Mouse (Mus musculus) ZHBTc4 (cell line): ENCODE results near the gene Ptgfrn.

ENCODE experiments used
- DNase-seq: peaks from one replicate; pipeline ENCODE4 v3.0.0-alpha.2; 2011; ENCODE audit warnings: low read depth, low spot score

Ptgfrn gene

DNA sequence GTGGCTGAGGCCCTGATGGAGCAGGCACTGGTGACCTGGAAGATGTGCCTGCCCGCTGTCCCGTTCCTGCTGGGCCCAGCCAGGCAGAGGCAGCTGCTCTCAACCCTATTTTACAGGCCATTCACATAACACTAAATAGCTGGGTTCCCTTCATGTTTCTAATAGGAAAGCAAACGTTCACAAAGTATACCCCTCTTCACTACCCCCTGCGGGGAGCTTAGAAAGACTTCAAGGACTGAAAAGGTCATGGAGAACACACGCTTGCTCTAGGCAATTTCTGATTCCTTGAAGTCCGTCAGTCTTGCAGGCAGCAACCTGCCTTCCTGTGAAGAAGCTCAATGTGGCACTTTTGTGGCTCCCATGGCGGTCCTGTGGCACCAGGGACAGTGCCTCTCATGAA is 68.1 kb downstream of the Ptgfrn start:
- DNase-seq: peak; percentile 65

DNA sequence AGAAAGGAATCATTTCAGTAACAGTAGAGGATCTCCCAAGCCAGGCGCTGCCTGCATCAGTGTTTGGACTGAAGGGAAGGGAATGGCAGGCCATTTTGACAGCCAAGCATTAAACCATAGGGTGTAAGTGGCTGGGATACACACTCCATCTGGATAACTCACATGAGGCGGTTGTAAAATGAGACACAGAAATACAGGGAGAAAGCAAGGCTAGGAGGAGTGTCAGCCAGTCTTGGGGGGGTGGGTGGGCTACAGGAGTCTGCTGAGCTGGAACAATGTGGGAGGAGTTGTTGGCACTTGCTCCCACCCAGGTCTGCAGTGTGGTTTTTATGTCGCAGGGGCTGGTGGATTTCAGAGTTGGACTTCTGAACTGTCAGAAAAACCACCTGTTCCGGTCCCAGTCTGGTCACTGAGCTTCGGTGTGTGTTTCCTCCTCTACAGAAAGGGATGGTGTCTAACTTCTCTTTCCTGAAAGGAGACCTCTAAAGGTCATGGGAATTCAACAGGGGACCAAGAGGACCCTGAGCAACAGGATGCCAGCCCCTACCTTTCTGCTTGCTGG is 72.0 kb downstream of the Ptgfrn start:
- no peak for DNase-seq

DNA sequence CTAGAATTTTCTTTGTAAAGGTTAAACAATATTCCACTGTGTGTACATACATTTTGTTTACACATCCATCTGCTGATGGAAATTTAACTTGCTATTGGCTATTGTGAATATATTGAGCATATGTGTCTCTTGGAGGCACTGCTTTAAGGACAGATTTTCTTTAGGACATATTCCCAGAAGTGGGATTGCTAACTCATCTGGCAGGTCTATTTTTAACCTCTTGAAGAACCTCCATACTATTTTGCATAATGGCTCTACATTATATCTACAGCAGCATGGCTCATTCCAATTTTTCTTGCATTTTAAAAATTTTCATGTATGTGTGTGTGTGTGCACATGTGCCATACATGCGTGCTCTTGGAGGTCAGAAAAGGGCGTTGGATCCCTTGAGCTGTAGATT is 74.1 kb downstream of the Ptgfrn start:
- no peak for DNase-seq

GRCm38 (mm10) chr3:101034509-101034908 is 75.6 kb downstream of the Ptgfrn start:
- DNase-seq: no peak

DNA sequence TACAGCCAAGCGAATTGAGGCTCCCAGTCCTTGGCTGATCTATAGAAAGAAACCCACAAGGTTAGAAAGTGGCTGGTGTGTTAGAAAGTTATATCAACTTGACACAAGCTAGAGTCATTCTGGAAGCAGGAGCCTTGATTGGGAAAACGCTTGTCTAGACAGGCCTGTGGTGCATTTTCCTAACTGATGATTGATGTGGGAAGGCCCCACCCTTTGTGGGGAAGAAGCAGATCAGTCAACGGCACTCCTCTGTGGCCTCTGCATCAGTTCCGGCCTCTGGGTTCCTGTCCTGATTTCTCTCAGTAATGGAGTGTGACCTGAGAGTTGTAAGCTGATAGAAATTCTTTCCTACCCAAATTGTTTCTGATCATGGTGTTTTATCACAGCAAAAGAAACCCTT is 76.4 kb downstream of the Ptgfrn start:
- DNase-seq: no peak

- DNase-seq: peak; percentile 40
These were observed 78.5 kb downstream of the Ptgfrn start for GRCm38 (mm10) chr3:101031456-101032142.

- no peak for DNase-seq
These were observed 79.4 kb downstream of the Ptgfrn start for GRCm38 (mm10) chr3:101030630-101031029.

GRCm38 (mm10) chr3:101029339-101029738 is 80.7 kb downstream of the Ptgfrn start, which contains the start of gene Cd101:
Gene Cd101 (minus strand): TSS chr3:101029556.
- DNase-seq: no peak

GRCm38 (mm10) chr3:101026741-101027140 is 83.3 kb downstream of the Ptgfrn start:
- DNase-seq: no peak

DNA sequence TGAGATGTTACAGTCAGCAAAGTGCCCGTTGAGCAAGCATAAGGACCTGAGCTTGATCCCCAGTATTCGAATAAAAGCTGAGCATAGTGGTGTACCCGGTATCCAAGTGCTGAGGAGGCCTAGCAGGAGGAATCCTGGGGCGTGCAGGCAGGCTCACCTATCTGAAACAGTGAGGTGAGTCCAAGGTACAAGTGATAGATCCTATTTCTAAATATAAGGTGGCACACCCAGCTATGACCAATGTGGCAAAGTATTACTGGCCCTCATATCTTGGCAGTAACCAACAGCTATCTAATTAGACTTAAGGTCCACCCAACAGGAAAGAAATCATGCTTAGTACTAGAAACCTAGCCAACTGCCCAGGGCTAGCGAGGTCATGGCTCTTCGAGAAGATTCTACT is 87.1 kb downstream of the Ptgfrn start:
- no peak for DNase-seq

DNA sequence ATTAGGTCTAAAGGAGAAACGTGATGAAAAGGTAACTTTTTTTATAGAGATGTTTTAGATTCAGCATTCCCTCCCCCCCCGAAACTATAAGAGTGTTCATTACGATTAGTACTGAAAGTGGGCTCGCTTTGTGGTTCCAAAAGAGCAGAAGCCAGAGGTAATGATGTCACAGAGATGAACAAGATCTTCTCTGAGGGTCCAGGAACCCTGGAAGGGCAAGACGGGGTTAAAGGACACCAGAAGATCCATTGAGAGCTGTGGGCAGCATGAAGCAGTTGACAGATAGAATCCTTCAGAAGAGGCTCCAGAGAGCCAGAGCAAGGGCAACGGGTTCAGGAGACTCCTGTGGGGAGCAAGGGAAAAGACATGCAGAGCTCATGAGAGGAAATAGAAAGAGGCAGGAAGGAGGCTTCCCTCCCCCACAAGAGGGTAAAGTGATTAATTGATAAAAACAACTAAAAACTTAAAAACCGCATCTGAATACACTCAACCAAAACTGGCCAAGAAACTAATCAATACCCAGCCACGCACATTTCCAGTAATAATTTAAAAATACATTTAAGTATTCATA is 88.5 kb downstream of the Ptgfrn start:
- no peak for DNase-seq

DNA sequence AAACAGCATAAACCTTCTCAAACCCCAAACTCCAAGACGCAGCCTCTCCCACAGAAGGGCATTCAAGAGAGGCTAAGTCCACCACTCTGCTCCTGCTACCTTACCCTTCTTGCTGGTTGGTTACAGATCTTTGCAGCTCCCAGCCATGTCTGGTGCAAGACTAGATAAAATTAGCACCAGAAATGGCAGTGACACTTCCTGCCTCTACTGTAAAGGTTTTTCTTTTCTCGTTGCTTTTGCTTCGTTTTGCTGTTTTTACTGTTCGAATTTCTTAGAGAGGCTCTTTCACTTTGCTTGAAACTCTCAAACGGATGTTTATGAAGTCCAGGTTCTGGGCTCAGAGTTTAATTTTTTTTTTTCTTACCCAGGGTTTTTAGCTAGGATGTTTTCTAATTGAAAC is 89.0 kb downstream of the Ptgfrn start:
- no peak for DNase-seq

DNA sequence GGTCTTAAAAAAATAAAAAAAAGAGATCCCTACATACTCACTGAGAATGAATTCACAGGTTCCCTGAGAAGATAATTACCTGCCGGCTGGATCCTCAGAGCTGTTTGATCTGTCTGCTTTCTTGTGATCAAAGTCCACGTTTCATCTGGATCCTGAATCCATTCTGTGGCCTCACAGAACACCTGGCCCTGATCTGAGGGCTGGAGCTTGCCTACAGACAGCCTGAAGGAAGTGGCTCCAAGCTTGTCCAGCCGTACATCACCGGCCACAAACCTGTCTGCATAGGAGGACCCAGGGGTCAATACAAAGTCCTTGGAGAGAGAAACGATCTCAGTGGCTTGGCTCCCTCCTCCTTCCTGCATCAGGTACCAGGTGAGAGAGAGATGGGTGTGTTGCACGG is 91.6 kb downstream of the Ptgfrn start:
- no peak for DNase-seq

- DNase-seq: no peak
These were observed 94.0 kb downstream of the Ptgfrn start for GRCm38 (mm10) chr3:101016050-101016449.

GRCm38 (mm10) chr3:101015254-101015653 is 94.8 kb downstream of the Ptgfrn start:
- no peak for DNase-seq

DNA sequence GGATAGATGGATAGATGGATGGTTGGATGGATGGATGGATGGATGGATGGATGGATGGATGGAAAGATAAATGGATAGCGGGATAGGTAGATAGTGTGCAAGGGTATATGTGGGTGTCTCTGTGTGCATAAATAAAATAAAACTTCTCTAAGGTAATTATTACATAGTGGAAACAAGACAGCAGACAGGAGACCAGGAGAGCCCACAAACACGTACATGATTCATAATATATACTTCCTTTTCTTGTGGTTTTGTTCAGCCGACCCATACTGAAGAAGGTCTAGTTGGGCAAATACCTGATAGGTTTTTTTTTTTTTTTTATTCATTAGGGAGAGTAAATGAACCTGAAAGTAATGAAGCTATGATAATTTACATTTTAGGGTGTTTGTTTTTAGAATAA is 96.5 kb downstream of the Ptgfrn start:
- no peak for DNase-seq

GRCm38 (mm10) chr3:101013005-101013404 is 97.1 kb downstream of the Ptgfrn start:
- no peak for DNase-seq

DNA sequence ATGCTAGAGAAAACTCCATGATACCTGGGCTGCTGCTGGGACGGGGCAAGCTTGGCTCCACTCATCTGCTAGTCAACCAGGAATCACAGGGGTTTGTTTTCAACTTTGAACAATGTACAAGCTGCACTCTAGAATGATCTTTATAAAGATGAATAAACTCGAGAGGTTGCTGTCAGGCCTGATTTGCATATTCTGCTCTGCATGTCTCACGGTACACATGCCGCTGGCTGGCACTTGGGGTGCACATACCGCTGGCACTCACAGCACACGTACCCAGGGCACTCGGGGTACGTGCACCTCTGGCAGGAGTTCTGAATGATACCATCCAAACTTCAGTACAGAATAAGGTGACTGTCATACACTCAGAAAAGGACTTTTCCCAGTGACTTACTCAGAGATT is 97.5 kb downstream of the Ptgfrn start:
- DNase-seq: no peak

GRCm38 (mm10) chr3:101012131-101012571 is 97.9 kb downstream of the Ptgfrn start:
- DNase-seq: no peak

- no peak for DNase-seq
These were observed 98.9 kb downstream of the Ptgfrn start for GRCm38 (mm10) chr3:101011203-101011600.

- DNase-seq: no peak
These were observed 99.4 kb downstream of the Ptgfrn start for GRCm38 (mm10) chr3:101010589-101011202.

- DNase-seq: no peak
These were observed 102.8 kb downstream of the Ptgfrn start for GRCm38 (mm10) chr3:101007112-101007782.
